Mouse (Mus musculus): Measurements from ENCODE around the gene Glud1. TPM values are rescaled to one million over a fixed set of nuclear protein-coding genes. Genes with fewer than 3 reads are reported as not detected.

The Glud1 gene
- total RNA-seq, 1 experiment = 211 TPM

DNA sequence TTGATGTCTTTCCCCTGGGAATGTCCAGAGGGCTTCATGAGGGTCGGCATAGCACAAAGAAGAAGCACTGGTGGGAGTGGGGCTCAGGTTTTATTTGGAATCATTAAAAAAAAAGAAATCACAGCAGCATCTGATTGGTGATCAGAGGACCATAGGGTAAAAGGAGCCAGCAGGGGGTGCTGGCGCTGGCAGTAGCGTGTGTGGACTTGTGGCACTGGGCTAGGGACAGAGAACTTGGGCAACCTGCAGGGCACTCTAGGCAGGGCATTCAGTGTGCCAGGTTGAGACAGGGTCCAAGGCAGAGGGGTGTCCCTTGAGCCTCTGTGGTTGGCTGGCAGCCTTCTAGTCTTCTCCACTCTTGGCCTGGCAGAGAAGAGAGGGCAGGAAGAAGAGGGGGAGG, 59.7 kb downstream of the Glud1 start:
- no peak for DNase-seq (ENCODE audit: low read depth, low spot score)
- Histone ChIP-seq H3K27ac (ENCODE audit: insufficient read depth, low read depth, low read length, poor library complexity, severe bottlenecking) (no peak overlapping the region), H3K9me3 (ENCODE audit: control insufficient read depth, insufficient read depth, low read depth, low read length) (no peaks in the 10 kb centered on the region), H3K36me3 (ENCODE audit: control insufficient read depth, insufficient read depth, low read length, poor library complexity, severe bottlenecking) (peaks cover 3% of the 10 kb centered on the region; the same call in 1 of the 2 replicates), H3K4me3 (ENCODE audit: insufficient read depth in 1 of 2, low read depth in 1 of 2, low read length in 2 of 2, poor library complexity in 1 of 2, severe bottlenecking in 1 of 2) (no peak overlapping the region), H3K9ac (ENCODE audit: insufficient read depth, low read depth, low read length, poor library complexity, severe bottlenecking) (no peak overlapping the region), H3K4me1 (ENCODE audit: control insufficient read depth in 2 of 2, insufficient read depth in 2 of 2, low read length in 2 of 2, poor library complexity in 1 of 2) (peaks cover 4 to 23% of the 10 kb centered on the region in 2 experiments; a peak in 2 of 4 replicates)
- TF ChIP-seq HCFC1 (IDR thresholded peaks at IDR 0.05; ENCODE audit: borderline replicate concordance, insufficient read depth, low read length) (no peak), CHD2 (IDR thresholded peaks at IDR 0.05; ENCODE audit: low read depth, low read length) (no peak), ZNF384 (IDR thresholded peaks at IDR 0.05; ENCODE audit: low read depth, low read length) (no peak), MAFK (IDR thresholded peaks at IDR 0.05; ENCODE audit: insufficient read depth, low read depth, low read length) (no peak), ZC3H11A (IDR thresholded peaks at IDR 0.05; ENCODE audit: borderline replicate concordance, low read depth, low read length) (no peak)
- in situ Hi-C loops (cut with MboI; ENCODE audit: low sequenced_read_pairs in 2 of 2, unreplicated experiment in 2 of 2) = no loop called here

DNA sequence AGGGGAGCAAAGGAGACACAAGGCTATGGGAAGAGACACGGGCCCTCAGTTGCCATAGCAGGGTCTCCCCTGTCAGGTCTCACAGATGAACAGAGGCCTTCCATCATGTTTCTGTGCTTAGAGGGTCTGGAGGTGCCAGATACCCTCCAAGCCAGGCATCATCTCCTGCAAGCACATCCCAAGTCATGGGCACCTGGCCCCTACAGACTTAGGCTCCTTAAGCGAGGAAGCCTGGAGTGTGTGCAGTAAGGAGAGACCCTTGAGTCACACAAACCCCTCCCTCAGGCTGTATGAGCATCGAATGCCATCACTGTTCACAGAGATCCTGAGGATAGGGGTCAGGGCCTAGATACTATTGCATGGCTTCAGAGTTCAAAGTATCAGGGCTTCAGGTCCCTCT, 60.4 kb downstream of the Glud1 start:
- in situ Hi-C loops (cut with MboI; ENCODE audit: low sequenced_read_pairs in 2 of 2, unreplicated experiment in 2 of 2) = no loop called here
- TF ChIP-seq MAFK (IDR thresholded peaks at IDR 0.05; ENCODE audit: insufficient read depth, low read depth, low read length) = no peak
- TF ChIP-seq HCFC1 (IDR thresholded peaks at IDR 0.05; ENCODE audit: borderline replicate concordance, insufficient read depth, low read length) = no peak
- TF ChIP-seq CHD2 (IDR thresholded peaks at IDR 0.05; ENCODE audit: low read depth, low read length) = no peak
- no peak for TF ChIP-seq ZC3H11A (IDR thresholded peaks at IDR 0.05; ENCODE audit: borderline replicate concordance, low read depth, low read length)
- TF ChIP-seq ZNF384 (IDR thresholded peaks at IDR 0.05; ENCODE audit: low read depth, low read length) = no peak
- Histone ChIP-seq H3K4me1 (ENCODE audit: control insufficient read depth in 2 of 2, insufficient read depth in 2 of 2, low read length in 2 of 2, poor library complexity in 1 of 2) (peaks cover 4 to 28% of the 10 kb centered on the region in 2 experiments; a peak in 2 of 4 replicates), H3K9me3 (ENCODE audit: control insufficient read depth, insufficient read depth, low read depth, low read length) (no peaks in the 10 kb centered on the region), H3K36me3 (ENCODE audit: control insufficient read depth, insufficient read depth, low read length, poor library complexity, severe bottlenecking) (peaks cover under 1% of the 10 kb centered on the region; the same call in 1 of the 2 replicates), H3K27ac (ENCODE audit: insufficient read depth, low read depth, low read length, poor library complexity, severe bottlenecking) (no peak overlapping the region; the same call in 1 of the 2 replicates), H3K4me3 (ENCODE audit: insufficient read depth in 1 of 2, low read depth in 1 of 2, low read length in 2 of 2, poor library complexity in 1 of 2, severe bottlenecking in 1 of 2) (no peak overlapping the region), H3K9ac (ENCODE audit: insufficient read depth, low read depth, low read length, poor library complexity, severe bottlenecking) (no peak overlapping the region)
- DNase-seq (ENCODE audit: low read depth, low spot score) = no peak

DNA sequence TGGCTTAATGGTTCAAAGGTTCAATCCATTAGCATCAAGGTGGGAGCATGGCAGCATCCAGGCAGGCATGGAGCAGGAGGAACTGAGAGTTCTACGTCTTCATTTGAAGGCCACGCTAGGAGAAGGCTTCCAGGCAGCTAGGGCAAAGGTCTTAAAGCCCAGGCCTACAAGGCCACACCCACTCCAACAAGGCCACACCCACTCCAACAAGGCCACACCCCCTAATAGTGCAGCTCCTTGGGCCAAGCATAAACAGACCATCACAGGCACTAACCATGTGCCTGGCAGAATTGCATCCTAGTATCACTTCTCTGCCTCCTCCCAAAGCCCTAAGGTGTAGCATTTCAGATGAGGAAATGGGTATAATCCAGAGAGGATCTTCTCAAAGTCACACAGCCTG, 61.2 kb downstream of the Glud1 start:
- TF ChIP-seq ZC3H11A (IDR thresholded peaks at IDR 0.05; ENCODE audit: borderline replicate concordance, low read depth, low read length) (no peak), MAFK (IDR thresholded peaks at IDR 0.05; ENCODE audit: insufficient read depth, low read depth, low read length) (no peak), HCFC1 (IDR thresholded peaks at IDR 0.05; ENCODE audit: borderline replicate concordance, insufficient read depth, low read length) (no peak), CHD2 (IDR thresholded peaks at IDR 0.05; ENCODE audit: low read depth, low read length) (no peak), ZNF384 (IDR thresholded peaks at IDR 0.05; ENCODE audit: low read depth, low read length) (no peak)
- in situ Hi-C loops (cut with MboI; ENCODE audit: low sequenced_read_pairs in 2 of 2, unreplicated experiment in 2 of 2) = no loop called here
- Histone ChIP-seq H3K27ac (ENCODE audit: insufficient read depth, low read depth, low read length, poor library complexity, severe bottlenecking) (no peak overlapping the region), H3K9me3 (ENCODE audit: control insufficient read depth, insufficient read depth, low read depth, low read length) (no peaks in the 10 kb centered on the region), H3K4me3 (ENCODE audit: insufficient read depth in 1 of 2, low read depth in 1 of 2, low read length in 2 of 2, poor library complexity in 1 of 2, severe bottlenecking in 1 of 2) (no peak overlapping the region), H3K4me1 (ENCODE audit: control insufficient read depth in 2 of 2, insufficient read depth in 2 of 2, low read length in 2 of 2, poor library complexity in 1 of 2) (peaks cover 7 to 35% of the 10 kb centered on the region in 2 experiments; a peak in 3 of 4 replicates), H3K36me3 (ENCODE audit: control insufficient read depth, insufficient read depth, low read length, poor library complexity, severe bottlenecking) (no peaks in the 10 kb centered on the region), H3K9ac (ENCODE audit: insufficient read depth, low read depth, low read length, poor library complexity, severe bottlenecking) (no peak overlapping the region)
- no peak for DNase-seq (ENCODE audit: low read depth, low spot score)

DNA sequence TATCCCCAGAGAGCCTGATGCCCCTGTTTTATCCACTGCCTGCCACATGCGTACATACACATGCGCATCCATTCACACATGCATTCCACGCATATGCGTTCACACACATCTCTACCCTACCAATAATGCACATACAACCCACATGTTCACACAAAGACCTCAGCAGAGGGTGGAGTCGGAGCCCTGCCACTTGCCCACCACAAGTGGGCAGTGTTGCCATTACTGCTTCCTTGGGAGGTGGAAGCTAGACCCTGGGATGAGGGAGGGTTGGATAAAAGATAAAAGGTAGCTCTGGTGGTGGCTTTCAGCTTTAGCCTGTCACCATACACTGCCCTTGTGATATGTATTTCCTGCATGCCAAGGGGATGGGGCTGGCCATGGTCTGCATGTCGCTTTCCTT, 62.1 kb downstream of the Glud1 start:
- H3K4me3 ChIP-seq (ENCODE audit: insufficient read depth in 1 of 2, low read depth in 1 of 2, low read length in 2 of 2, poor library complexity in 1 of 2, severe bottlenecking in 1 of 2) = no peak overlapping the region
- in situ Hi-C loops (cut with MboI; ENCODE audit: low sequenced_read_pairs in 2 of 2, unreplicated experiment in 2 of 2) = no loop called here
- no peak for DNase-seq (ENCODE audit: low read depth, low spot score)
- TF ChIP-seq ZC3H11A (IDR thresholded peaks at IDR 0.05; ENCODE audit: borderline replicate concordance, low read depth, low read length) = peak; percentile 45; the same call in 1 of the 2 replicates
- no peak for TF ChIP-seq HCFC1 (IDR thresholded peaks at IDR 0.05; ENCODE audit: borderline replicate concordance, insufficient read depth, low read length)
- TF ChIP-seq ZNF384 (IDR thresholded peaks at IDR 0.05; ENCODE audit: low read depth, low read length) = no peak
- no peaks in the 10 kb centered on the region for H3K36me3 ChIP-seq (ENCODE audit: control insufficient read depth, insufficient read depth, low read length, poor library complexity, severe bottlenecking)
- H3K27ac ChIP-seq (ENCODE audit: insufficient read depth, low read depth, low read length, poor library complexity, severe bottlenecking) = no peak overlapping the region
- H3K9me3 ChIP-seq (ENCODE audit: control insufficient read depth, insufficient read depth, low read depth, low read length) = no peaks in the 10 kb centered on the region
- H3K4me1 ChIP-seq (ENCODE audit: control insufficient read depth in 2 of 2, insufficient read depth in 2 of 2, low read length in 2 of 2, poor library complexity in 1 of 2) = peaks cover 12 to 42% of the 10 kb centered on the region in 2 experiments; a peak in 3 of 4 replicates
- no peak overlapping the region for H3K9ac ChIP-seq (ENCODE audit: insufficient read depth, low read depth, low read length, poor library complexity, severe bottlenecking)

DNA sequence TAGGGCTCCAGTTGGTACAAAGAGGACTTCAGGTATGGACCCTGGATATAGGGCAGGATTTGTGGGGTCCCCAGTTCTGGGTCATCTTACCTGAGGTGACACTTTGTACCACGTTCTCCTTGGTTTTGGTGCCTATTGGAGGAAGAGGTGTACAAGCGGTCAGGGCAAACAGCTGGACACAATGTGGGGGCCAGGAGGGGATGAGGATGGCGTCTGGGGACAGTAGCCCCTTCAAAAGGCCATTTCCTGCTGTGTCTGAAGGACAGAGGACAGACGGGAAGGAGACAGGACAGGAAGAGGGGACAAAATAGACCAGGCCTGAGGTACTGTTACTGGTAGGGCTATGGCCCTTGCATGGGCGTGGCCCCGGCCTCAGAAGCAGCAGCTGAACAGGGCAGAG, 63.1 kb downstream of the Glud1 start:
- Histone ChIP-seq H3K36me3 (ENCODE audit: control insufficient read depth, insufficient read depth, low read length, poor library complexity, severe bottlenecking) (no peaks in the 10 kb centered on the region), H3K4me3 (ENCODE audit: insufficient read depth in 1 of 2, low read depth in 1 of 2, low read length in 2 of 2, poor library complexity in 1 of 2, severe bottlenecking in 1 of 2) (no peak overlapping the region), H3K9me3 (ENCODE audit: control insufficient read depth, insufficient read depth, low read depth, low read length) (no peaks in the 10 kb centered on the region), H3K27ac (ENCODE audit: insufficient read depth, low read depth, low read length, poor library complexity, severe bottlenecking) (no peak overlapping the region), H3K9ac (ENCODE audit: insufficient read depth, low read depth, low read length, poor library complexity, severe bottlenecking) (no peak overlapping the region), H3K4me1 (ENCODE audit: control insufficient read depth in 2 of 2, insufficient read depth in 2 of 2, low read length in 2 of 2, poor library complexity in 1 of 2) (peaks cover 12 to 45% of the 10 kb centered on the region in 2 experiments; a peak in 3 of 4 replicates)
- DNase-seq (ENCODE audit: low read depth, low spot score) = no peak
- TF ChIP-seq HCFC1 (IDR thresholded peaks at IDR 0.05; ENCODE audit: borderline replicate concordance, insufficient read depth, low read length) = no peak
- TF ChIP-seq ZNF384 (IDR thresholded peaks at IDR 0.05; ENCODE audit: low read depth, low read length) = no peak
- no peak for TF ChIP-seq MAFK (IDR thresholded peaks at IDR 0.05; ENCODE audit: insufficient read depth, low read depth, low read length)
- no peak for TF ChIP-seq CHD2 (IDR thresholded peaks at IDR 0.05; ENCODE audit: low read depth, low read length)
- TF ChIP-seq ZC3H11A (IDR thresholded peaks at IDR 0.05; ENCODE audit: borderline replicate concordance, low read depth, low read length) = no peak
- in situ Hi-C loops (cut with MboI; ENCODE audit: low sequenced_read_pairs in 2 of 2, unreplicated experiment in 2 of 2) = no loop called here
